20 mouse cellular contexts compared by ENCODE assay signal in genomic region chr4:135300248-135301041, GRCm38 (mm10). TPM values are rescaled to one million over a fixed set of nuclear protein-coding genes. Genes with fewer than 3 reads are reported as not detected.
DNase-seq lines count a peak whose midpoint lies in the region; ATAC-seq and TF ChIP-seq lines count a peak whose summit lies in the region.
"Had no signal": no experiment of that assay in that cellular context is flagged by ENCODE, and none has a peak within 500 bp of the region (broad histone marks: within the 10 kb centered on the region; RNA-seq: fewer than 3 reads in every experiment).

No protein-coding gene starts in this region.

- no peak for TF ChIP-seq CTCF in ES-Bruce4 (IDR thresholded peaks at IDR 0.05; ENCODE audit: low read depth, low read length)
- TF ChIP-seq CTCF in forebrain, postnatal 0 days (IDR thresholded peaks at IDR 0.05; ENCODE audit: low read depth) = no peak

- no peak for TF ChIP-seq EP300 in ES-Bruce4 (IDR thresholded peaks at IDR 0.05; ENCODE audit: insufficient read depth, low read depth, low read length)

- no peaks in the 10 kb centered on the region for H3K9me3 ChIP-seq in ES-Bruce4 (replicated peaks; ENCODE audit: control insufficient read depth, insufficient read depth, low read length, poor library complexity, severe bottlenecking)
- H3K9me3 ChIP-seq in forebrain, postnatal 0 days (ENCODE audit: low read length) = no peaks in the 10 kb centered on the region
- H3K9me3 ChIP-seq: embryonic facial prominence, embryonic 12.5 days; forebrain, embryonic 12.5 days; hindbrain, embryonic 13.5 days; limb, embryonic 10.5 days; neural tube, embryonic 15.5 days had no signal

- TF ChIP-seq POLR2A in ES-Bruce4 (IDR thresholded peaks at IDR 0.05; ENCODE audit: insufficient read depth, low read length) = peak; percentile 78

- peak overlapping the region; percentile 48 for H3K9ac ChIP-seq in ES-Bruce4 (ENCODE audit: low read depth, poor library complexity, severe bottlenecking)
- no peak overlapping the region for H3K9ac ChIP-seq in forebrain, postnatal 0 days
- H3K9ac ChIP-seq: embryonic facial prominence, embryonic 12.5 days; forebrain, embryonic 12.5 days; hindbrain, embryonic 13.5 days; neural tube, embryonic 15.5 days had no signal

- H3K27me3 ChIP-seq in ES-Bruce4 (ENCODE audit: control insufficient read depth, insufficient read depth, low read length, poor library complexity, severe bottlenecking) = no peaks in the 10 kb centered on the region
- H3K27me3 ChIP-seq in forebrain, postnatal 0 days (ENCODE audit: insufficient read depth, low read length) = no peaks in the 10 kb centered on the region
- H3K27me3 ChIP-seq: forebrain, embryonic 12.5 days; hindbrain, embryonic 13.5 days; neural tube, embryonic 15.5 days had no signal

- H3K4me1 ChIP-seq in ES-Bruce4 (ENCODE audit: control insufficient read depth, insufficient read depth, low read length) = peaks cover 2% of the 10 kb centered on the region
- H3K4me1 ChIP-seq in forebrain, postnatal 0 days (ENCODE audit: insufficient read depth) = no peaks in the 10 kb centered on the region

- H3K27ac ChIP-seq in ES-Bruce4 (ENCODE audit: insufficient read depth, low read length) = peak overlapping the region; percentile 74
- H3K27ac ChIP-seq in forebrain, postnatal 0 days (ENCODE audit: low read depth, low read length) = no peak overlapping the region
- H3K27ac ChIP-seq: embryonic facial prominence, embryonic 12.5 days; forebrain, embryonic 12.5 days; hindbrain, embryonic 13.5 days; limb, embryonic 10.5 days; neural tube, embryonic 15.5 days; stomach, postnatal 0 days had no signal

- peak; percentile 56 to 64 for DNase-seq in B cell, adult 2 months
- DNase-seq in ZHBTc4 (ENCODE audit: low read depth, low spot score) = peak; percentile 88
- peak; percentile 32 to 59 for DNase-seq in monocyte, adult 2 months (ENCODE audit: low read depth in 1 of 2, low spot score in 2 of 2)
- no peak for DNase-seq in urinary bladder, postnatal 25 days (ENCODE audit: low spot score)
- no peak for DNase-seq in kidney, adult 8-10 months
- no peak for DNase-seq in forebrain, postnatal 0 days
- DNase-seq: adrenal gland, postnatal 25 days; cerebellum, adult 9-11 months; gastrocnemius, postnatal 36 days; heart, postnatal 36 days; kidney, adult 11 months; midbrain, embryonic 14.5 days had no signal

- H3K4me2 ChIP-seq in forebrain, postnatal 0 days (ENCODE audit: low read depth) = no peak overlapping the region
- H3K4me2 ChIP-seq: embryonic facial prominence, embryonic 12.5 days; forebrain, embryonic 12.5 days; hindbrain, embryonic 13.5 days; neural tube, embryonic 15.5 days had no signal

- no peak for ATAC-seq in forebrain, postnatal 0 days

- WGBS in forebrain, postnatal 0 days = 91% methylated on average over 26 of the region's 26 CpGs

- H3K36me3 ChIP-seq in ES-Bruce4 (ENCODE audit: control insufficient read depth, insufficient read depth, low read length, poor library complexity, severe bottlenecking) = no peaks in the 10 kb centered on the region
- H3K36me3 ChIP-seq in forebrain, postnatal 0 days (ENCODE audit: insufficient read depth) = no peaks in the 10 kb centered on the region
- H3K36me3 ChIP-seq: embryonic facial prominence, embryonic 12.5 days; forebrain, embryonic 12.5 days; hindbrain, embryonic 13.5 days; limb, embryonic 10.5 days; neural tube, embryonic 15.5 days had no signal

- peak overlapping the region; percentile 36 for H3K4me3 ChIP-seq in ES-Bruce4 (ENCODE audit: low read depth, low read length)
- no peak overlapping the region for H3K4me3 ChIP-seq in forebrain, postnatal 0 days (ENCODE audit: low read depth, low read length)
- H3K4me3 ChIP-seq: embryonic facial prominence, embryonic 12.5 days; erythroblast, embryonic 14.5 days; forebrain, embryonic 12.5 days; hindbrain, embryonic 13.5 days; limb, embryonic 10.5 days; neural tube, embryonic 15.5 days had no signal

RNA-seq across cellular contexts. Expression of gene Clic4, which starts 27.8 kb away (rescaled TPM):
- 151 TPM in 2 replicates for polyA plus RNA-seq in ES-Bruce4 (2011; ENCODE audit: insufficient read depth, insufficient read length, low read depth, missing spikeins)
- total RNA-seq in forebrain, postnatal 0 days (2014; rRNA removed) = 44.0 and 65.2 TPM in 2 replicates
- 34.5 and 41.5 TPM in 2 replicates for polyA plus RNA-seq in forebrain, postnatal 0 days (2015; fragmentation: Nextera tagmentation; extraction: Ambion mirVana)

RNA-seq across cellular contexts. Expression of gene Srrm1, which starts 52.7 kb away (rescaled TPM):
- polyA plus RNA-seq in ES-Bruce4 (2011; ENCODE audit: insufficient read depth, insufficient read length, low read depth, missing spikeins) = 410 and 411 TPM in 2 replicates
- 38.5 and 46.6 TPM in 2 replicates for total RNA-seq in forebrain, postnatal 0 days (2014; rRNA removed)
- polyA plus RNA-seq in forebrain, postnatal 0 days (2015; fragmentation: Nextera tagmentation; extraction: Ambion mirVana) = 129 and 173 TPM in 2 replicates

Comparison
In these comparisons a context has a peak if more than half of its experiments do, and no peak if none do; other contexts are left out.
1. DNase-seq: peak in B cell, adult 2 months (2 of 2), ZHBTc4 (single experiment) and monocyte, adult 2 months (2 of 2); none in urinary bladder, postnatal 25 days (single experiment), kidney, adult 8-10 months (0 of 2) and forebrain, postnatal 0 days (single experiment).